Mouse (Mus musculus): Measurements from ENCODE around the gene Irak1bp1. TPM values are rescaled to one million over a fixed set of nuclear protein-coding genes. Genes with fewer than 3 reads are reported as not detected.

Gene Irak1bp1
- total RNA-seq, 2 experiments from 2014 or later, result 7.8 to 8.6 TPM

DNA sequence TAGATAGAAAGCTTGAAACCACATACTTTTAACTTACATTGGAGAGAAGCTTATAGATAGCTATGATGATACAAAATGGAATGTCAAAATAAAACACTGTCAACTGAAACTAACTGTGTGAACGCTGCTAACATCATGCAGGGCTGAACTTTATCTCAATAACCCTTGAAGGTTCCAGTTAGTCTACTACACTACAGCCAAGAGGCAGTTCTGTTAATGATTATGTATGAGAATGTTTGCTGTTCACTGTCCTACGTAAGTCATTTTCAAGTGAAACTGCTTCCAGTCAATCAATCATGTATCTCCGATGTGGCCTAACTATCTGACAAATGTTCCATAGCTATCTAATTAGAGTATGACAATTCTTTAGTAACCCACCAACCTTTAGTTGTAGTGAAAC, 38.4 kb downstream of the Irak1bp1 start:
- DNase-seq (ENCODE audit: low spot score in 2 of 2), result no peak

DNA sequence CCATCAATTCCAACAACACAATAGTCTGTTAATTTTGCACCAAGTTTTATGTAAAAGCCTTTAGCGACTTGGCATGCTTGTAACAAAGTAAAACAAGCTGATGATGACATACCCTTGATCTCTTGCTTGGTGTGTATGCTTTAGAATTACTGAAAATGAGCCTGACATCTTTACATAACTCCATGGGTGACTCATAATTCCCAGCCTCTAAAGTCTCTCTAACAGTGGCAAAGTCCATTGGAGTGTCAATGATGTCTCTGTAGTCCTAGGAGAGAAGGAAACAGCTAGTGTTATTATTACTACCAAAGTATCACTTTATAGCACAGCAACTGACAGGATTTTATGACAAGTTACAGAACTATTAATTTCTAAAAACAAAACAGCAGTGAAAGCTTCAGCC, 47.7 kb downstream of the Irak1bp1 start:
- DNase-seq (ENCODE audit: low spot score in 2 of 2), result no peak

DNA sequence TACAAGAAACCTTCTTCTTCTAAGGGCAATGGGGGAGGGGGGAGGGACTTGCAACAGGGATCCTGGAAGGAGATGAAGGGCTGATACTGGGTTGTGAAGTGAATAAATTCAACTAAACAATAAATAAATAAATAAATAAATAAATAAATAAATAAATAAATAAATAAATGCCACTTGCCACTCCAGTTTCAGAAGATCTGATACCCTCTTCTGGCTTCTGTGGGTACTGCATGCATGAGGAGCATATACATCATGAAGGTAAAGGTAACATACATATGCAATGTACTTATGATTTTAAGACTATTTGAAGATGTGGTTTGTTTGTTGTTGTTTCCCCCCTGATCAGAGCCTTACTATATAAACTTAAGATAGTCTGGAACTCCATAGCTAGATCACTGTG, 54.8 kb downstream of the Irak1bp1 start:
- no peak for DNase-seq (ENCODE audit: low spot score in 2 of 2)

DNA sequence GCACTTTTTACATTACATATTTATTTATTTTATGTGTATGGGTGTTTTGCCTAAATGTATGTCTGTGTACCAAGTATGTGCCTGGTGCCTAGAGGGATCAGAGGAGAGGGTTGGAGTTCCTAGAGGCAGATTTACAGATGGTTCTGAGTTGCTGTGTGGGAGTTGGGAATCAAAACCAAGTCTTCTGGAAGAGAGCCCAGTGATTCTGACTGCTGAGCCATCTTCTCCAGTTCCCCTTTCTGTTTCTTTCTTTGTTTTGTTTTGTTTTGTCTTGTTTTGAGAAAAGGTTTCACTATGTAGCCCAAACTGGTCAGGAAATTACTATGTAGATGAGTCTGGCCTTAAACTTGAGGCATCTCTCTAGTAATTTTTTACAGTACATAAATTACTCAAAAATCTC, 59.3 kb downstream of the Irak1bp1 start:
- DNase-seq (ENCODE audit: low spot score in 2 of 2), result no peak

Other genes starting within 250 kb of the Irak1bp1 start
- 10 to 100 TPM; 89.2 to 96.2 TPM for gene Phip, start 146.0 kb downstream of the Irak1bp1 start, total RNA-seq (2021)

Measured in adrenal gland, postnatal 4 days (tissue).